Mouse (Mus musculus) liver, embryonic 16.5 days (tissue): ENCODE data around the gene Maml1. TPM values are rescaled to one million over a fixed set of nuclear protein-coding genes. Genes with fewer than 3 reads are reported as not detected.

Source experiments
- microRNA-seq: library from miRNA; unstranded; fragments of <30 nt; microRNA quantifications from one replicate; pipeline ENCODE4, GENCODE M21; 2016
- polyA plus RNA-seq: library from polyadenylated mRNA; unstranded; fragments of >200 nt; fragmentation: Nextera tagmentation; extraction: Ambion mirVana; gene quantifications from 2 replicates; pipeline ENCODE4 v1.2.1, GENCODE M21; 2015

Maml1 gene
- polyA plus RNA-seq, 1 experiment from 2014 or later, result 1.3 TPM

Small RNA genes within 50 kb of the gene (microRNA-seq; reads per million reads assigned to microRNA genes)
- gene Mir6919, result 0.98 reads per million

Other genes starting within 250 kb of the Maml1 start
- gene Tbc1d9b, start 160.9 kb downstream of the Maml1 start, polyA plus RNA-seq, result 12.9 and 13.1 TPM in 2 replicates
- gene Mrnip, start 117.9 kb downstream of the Maml1 start, polyA plus RNA-seq, result 7.9 and 8.6 TPM in 2 replicates
- 165 and 182 TPM in 2 replicates for gene Sqstm1, start 81.5 kb downstream of the Maml1 start, polyA plus RNA-seq
- gene Mgat4b, start 81.4 kb downstream of the Maml1 start, polyA plus RNA-seq, result 2.2 and 3.1 TPM in 2 replicates
- 0.50 and 0.61 TPM in 2 replicates for gene Ltc4s, start 53.7 kb downstream of the Maml1 start, polyA plus RNA-seq
- gene Canx, start 33.4 kb upstream of the Maml1 start, polyA plus RNA-seq, result 172 and 184 TPM in 2 replicates
- not detected in 2 replicates for gene Cby3, start 62.2 kb upstream of the Maml1 start, polyA plus RNA-seq
- gene Hnrnph1, start 84.7 kb upstream of the Maml1 start, polyA plus RNA-seq, result 93.6 and 95.8 TPM in 2 replicates
- 6.0 and 8.4 TPM in 2 replicates for gene Rufy1, start 138.8 kb upstream of the Maml1 start, polyA plus RNA-seq